Mouse (Mus musculus) heart, adult 9 months (tissue): ENCODE measurements at regions not wholly inside any gene's neighbourhood (a gene's known extent, or its start where the extent isn't known, plus 50 kb on each side); places are given as distances from the start of the nearest gene placed in this dataset.

Source experiments
- DNase-seq, 2 experiments: peaks; one replicate each; pipeline ENCODE4 v3.0.0; 2022; ENCODE audit warnings: low spot score in 2 of 2

- no peak for DNase-seq
These were observed 104.1 kb downstream of the Cstad start for GRCm38 (mm10) chr2:30698758-30699535.

GRCm38 (mm10) chr2:30697851-30698250 is 103.0 kb downstream of the Cstad start:
- no peak for DNase-seq

- no peak for DNase-seq
These were observed 101.1 kb downstream of the Cstad start for GRCm38 (mm10) chr2:30695771-30696456.

- no peak for DNase-seq
These were observed 100.2 kb downstream of the Cstad start for GRCm38 (mm10) chr2:30695041-30695440.

- peak; percentile 86 to 88 for DNase-seq
These were observed 98.6 kb downstream of the Cstad start for GRCm38 (mm10) chr2:30693206-30694035.

- peak; percentile 53 to 55 for DNase-seq
These were observed 97.8 kb downstream of the Cstad start for GRCm38 (mm10) chr2:30692561-30693205.

- DNase-seq = peak; percentile 66 to 76
These were observed 97.2 kb downstream of the Cstad start for GRCm38 (mm10) chr2:30691857-30692560.

- DNase-seq = no peak
These were observed 96.4 kb downstream of the Cstad start for GRCm38 (mm10) chr2:30690925-30691856.

- DNase-seq = peak; percentile 79 to 90
These were observed 95.5 kb downstream of the Cstad start for GRCm38 (mm10) chr2:30690307-30690706.

GRCm38 (mm10) chr2:30688402-30688801 is 93.6 kb downstream of the Cstad start:
- DNase-seq = no peak

- DNase-seq = peak; percentile 41 to 56
These were observed 92.3 kb downstream of the Cstad start for GRCm38 (mm10) chr2:30687121-30687551.

- DNase-seq = no peak
These were observed 91.5 kb downstream of the Cstad start for GRCm38 (mm10) chr2:30686359-30686758.

- DNase-seq = peak; percentile 84 to 86
These were observed 90.5 kb downstream of the Cstad start for GRCm38 (mm10) chr2:30685137-30685860.

- DNase-seq = no peak
These were observed 89.6 kb downstream of the Cstad start for GRCm38 (mm10) chr2:30684461-30684860.

GRCm38 (mm10) chr2:30682146-30682825 is 87.4 kb downstream of the Cstad start:
- no peak for DNase-seq

- no peak for DNase-seq
These were observed 86.8 kb downstream of the Cstad start for GRCm38 (mm10) chr2:30681642-30682041.

GRCm38 (mm10) chr2:30679041-30679440 is 84.2 kb downstream of the Cstad start:
- DNase-seq = no peak

GRCm38 (mm10) chr2:30677498-30677897 is 82.7 kb downstream of the Cstad start:
- DNase-seq = no peak
